Mouse (Mus musculus) ovary, postnatal 14 days (tissue): Measurements from ENCODE around the gene Nudt4.
A peak's percentile ranks its signal among the peaks of the same experiment; 100 is the strongest.
"Not testable (repeated sequence)": the region's sequence is repeated elsewhere in the genome, so short reads cannot be mapped to it uniquely, and the experiment has no call there.

Experiments used
- DNase-seq: peaks from one replicate; pipeline ENCODE4 v3.0.0; 2022; ENCODE audit warnings: low spot score

The Nudt4 gene

GRCm38 (mm10) chr10:95567550-95567949 lies 3.6 kb upstream of the Nudt4 start:
- DNase-seq: no peak

GRCm38 (mm10) chr10:95566786-95567185 lies 2.8 kb upstream of the Nudt4 start:
- DNase-seq: no peak

GRCm38 (mm10) chr10:95565156-95565854 lies 1.4 kb upstream of the Nudt4 start:
- no peak for DNase-seq

- DNase-seq: peak; percentile 36
These were observed 796 bp downstream of the Nudt4 start for GRCm38 (mm10) chr10:95562859-95563841.

GRCm38 (mm10) chr10:95562395-95562794 lies 1.6 kb downstream of the Nudt4 start:
- DNase-seq: no peak

GRCm38 (mm10) chr10:95561616-95562015 lies 2.3 kb downstream of the Nudt4 start:
- DNase-seq: no peak

- no peak for DNase-seq
These were observed 3.5 kb downstream of the Nudt4 start for GRCm38 (mm10) chr10:95560394-95560983.

GRCm38 (mm10) chr10:95559426-95559825 lies 4.5 kb downstream of the Nudt4 start:
- no peak for DNase-seq

- no peak for DNase-seq
These were observed 6.6 kb downstream of the Nudt4 start for GRCm38 (mm10) chr10:95557337-95557828.

GRCm38 (mm10) chr10:95555866-95556265 lies 8.1 kb downstream of the Nudt4 start:
- no peak for DNase-seq

- no peak for DNase-seq
These were observed 11.6 kb downstream of the Nudt4 start for GRCm38 (mm10) chr10:95552326-95552725.

- no peak for DNase-seq
These were observed 12.2 kb downstream of the Nudt4 start for GRCm38 (mm10) chr10:95551752-95552151.

GRCm38 (mm10) chr10:95550506-95550905 lies 13.4 kb downstream of the Nudt4 start:
- DNase-seq: no peak

- not testable (repeated sequence) for DNase-seq
These were observed 14.9 kb downstream of the Nudt4 start for GRCm38 (mm10) chr10:95549080-95549479.

- DNase-seq: no peak
These were observed 15.7 kb downstream of the Nudt4 start for GRCm38 (mm10) chr10:95548154-95548826.

- DNase-seq: no peak
These were observed 17.8 kb downstream of the Nudt4 start for GRCm38 (mm10) chr10:95546178-95546577.

- no peak for DNase-seq
These were observed 18.9 kb downstream of the Nudt4 start for GRCm38 (mm10) chr10:95545051-95545450.

- DNase-seq: no peak
These were observed 19.3 kb downstream of the Nudt4 start for GRCm38 (mm10) chr10:95544651-95545050.

GRCm38 (mm10) chr10:95544004-95544403 lies 19.9 kb downstream of the Nudt4 start:
- no peak for DNase-seq

GRCm38 (mm10) chr10:95543377-95543776 lies 20.6 kb downstream of the Nudt4 start:
- DNase-seq: no peak

GRCm38 (mm10) chr10:95542916-95543315 lies 21.0 kb downstream of the Nudt4 start:
- DNase-seq: no peak

- DNase-seq: no peak
These were observed 24.1 kb downstream of the Nudt4 start for GRCm38 (mm10) chr10:95539841-95540240.
